11 mouse cellular contexts compared by ENCODE assay signal in genomic region chr1:179281401-179282121, GRCm38 (mm10).
DNase-seq lines count a peak whose midpoint lies in the region; ATAC-seq lines count a peak whose summit lies in the region.
"Had no signal": no experiment of that assay in that cellular context is flagged by ENCODE, and none has a peak within 500 bp of the region (broad histone marks: within the 10 kb centered on the region; RNA-seq: fewer than 3 reads in every experiment).

No protein-coding gene starts in this region.

- DNase-seq in gastrocnemius, adult 18-20 months (ENCODE audit: low spot score): peak; percentile 8
- DNase-seq in gastrocnemius, adult 8-10 months (ENCODE audit: low spot score in 2 of 2): no peak
- peak; percentile 11 for DNase-seq in ovary, adult 18-20 months (ENCODE audit: low spot score)
- DNase-seq in ovary, postnatal 10 days (ENCODE audit: low spot score): no peak
- peak; percentile 21 to 22 for DNase-seq in heart, postnatal 36 days
- no peak for DNase-seq in left cerebral cortex, postnatal 36 days (ENCODE audit: low spot score in 2 of 2)
- DNase-seq in thymus, postnatal 0 days (ENCODE audit: low spot score): no peak

- no peaks in the 10 kb centered on the region for H3K36me3 ChIP-seq in stomach, embryonic 16.5 days (ENCODE audit: control insufficient read depth, insufficient read depth, low read length)
- H3K36me3 ChIP-seq: forebrain, embryonic 15.5 days; midbrain, embryonic 12.5 days had no signal

- H3K9ac ChIP-seq in stomach, embryonic 16.5 days (ENCODE audit: low read length): no peak overlapping the region
- H3K9ac ChIP-seq: forebrain, embryonic 15.5 days; midbrain, embryonic 12.5 days had no signal

- ATAC-seq in stomach, embryonic 16.5 days (ENCODE audit: insufficient read depth, low FRiP score): peak; percentile 66; the same call in 1 of the 2 replicates
- ATAC-seq: forebrain, embryonic 15.5 days had no signal

- H3K4me2 ChIP-seq in stomach, embryonic 16.5 days (ENCODE audit: low read depth, low read length): no peak overlapping the region
- H3K4me2 ChIP-seq: forebrain, embryonic 15.5 days; midbrain, embryonic 12.5 days had no signal

- no peak overlapping the region for H3K4me3 ChIP-seq in stomach, embryonic 16.5 days (replicated peaks; ENCODE audit: low read length)
- H3K4me3 ChIP-seq: forebrain, embryonic 15.5 days; left cerebral cortex, adult 2 months; midbrain, embryonic 12.5 days had no signal

- no peak overlapping the region; the same call in 1 of the 2 replicates for H3K27ac ChIP-seq in stomach, embryonic 16.5 days (ENCODE audit: low read length)
- H3K27ac ChIP-seq: forebrain, embryonic 15.5 days; left cerebral cortex, adult 2 months; midbrain, embryonic 12.5 days had no signal

- intact Hi-C loops in heart, postnatal 36 days (cut with DNase I): no loop called here
- intact Hi-C loops in left cerebral cortex, postnatal 36 days (cut with DNase I): no loop called here

- no peaks in the 10 kb centered on the region for H3K4me1 ChIP-seq in stomach, embryonic 16.5 days (ENCODE audit: control insufficient read depth, insufficient read depth, low read length)
- H3K4me1 ChIP-seq: forebrain, embryonic 15.5 days; midbrain, embryonic 12.5 days had no signal

- no peaks in the 10 kb centered on the region for H3K9me3 ChIP-seq in stomach, embryonic 16.5 days (replicated peaks; ENCODE audit: control insufficient read depth, low read length)
- H3K9me3 ChIP-seq: forebrain, embryonic 15.5 days; midbrain, embryonic 12.5 days had no signal

- no peaks in the 10 kb centered on the region for H3K27me3 ChIP-seq in stomach, embryonic 16.5 days (ENCODE audit: control insufficient read depth, insufficient read depth, low read length)
- H3K27me3 ChIP-seq: forebrain, embryonic 15.5 days; midbrain, embryonic 12.5 days had no signal

- 51% methylated on average over 13 of the region's 13 CpGs for WGBS in stomach, embryonic 16.5 days

Comparison
In these comparisons a context has a peak if more than half of its experiments do, and no peak if none do; other contexts are left out.
1. DNase-seq: peak in gastrocnemius, adult 18-20 months (single experiment), ovary, adult 18-20 months (single experiment) and heart, postnatal 36 days (2 of 2); none in gastrocnemius, adult 8-10 months (0 of 2), ovary, postnatal 10 days (single experiment), left cerebral cortex, postnatal 36 days (0 of 2) and thymus, postnatal 0 days (single experiment).